Mouse (Mus musculus): ENCODE measurements around the gene Gng2. TPM values are rescaled to one million over a fixed set of nuclear protein-coding genes. Genes with fewer than 3 reads are reported as not detected.
A peak's percentile ranks its signal among the peaks of the same experiment; 100 is the strongest.

Gng2 gene
- total and polyA plus RNA-seq, 3 experiments = 3.3 to 17.2 TPM; not detected in 1

DNA sequence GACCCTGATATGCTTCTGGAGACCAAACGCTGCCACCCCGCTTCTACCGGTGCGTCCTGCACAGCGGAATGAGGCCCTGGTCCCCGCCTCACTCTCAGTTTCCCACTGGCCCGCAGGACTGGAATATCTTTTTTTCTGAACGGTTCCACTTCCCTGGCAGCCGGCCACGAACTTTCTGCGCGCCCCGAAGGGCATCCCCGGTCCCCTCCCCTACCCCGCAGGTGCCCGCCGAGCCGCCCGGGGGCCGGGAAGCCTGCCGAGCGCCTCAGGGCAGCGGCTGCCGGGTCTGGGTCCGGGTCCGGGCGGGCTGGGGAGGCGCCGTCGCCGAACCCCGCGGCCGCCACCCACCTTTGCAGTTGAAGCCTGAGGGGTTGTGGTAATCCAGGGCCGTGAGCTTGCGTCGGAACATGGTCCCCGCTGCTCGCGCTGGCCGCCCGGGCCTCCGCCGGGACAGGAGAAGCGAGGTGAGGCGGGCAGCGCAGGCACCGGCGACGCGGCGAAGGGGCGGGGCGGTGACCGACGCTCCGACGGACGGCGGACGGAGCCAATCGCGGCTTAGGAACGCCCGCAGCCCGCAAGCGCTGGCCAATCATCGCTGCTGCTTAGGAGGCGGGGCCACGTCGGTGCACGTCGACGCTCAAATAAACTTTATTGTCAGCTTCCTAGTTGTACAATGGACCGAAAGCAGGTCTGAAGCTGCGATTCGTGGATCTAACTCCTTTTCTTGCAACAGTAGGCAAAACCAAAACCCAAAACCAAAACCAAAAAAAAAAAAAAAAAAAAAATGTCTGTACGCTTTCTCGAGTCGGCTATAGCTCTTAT, 153.9 kb downstream of the Gng2 start, which contains the start of gene Rtraf:
Rtraf (minus strand) TSS at position 504 of the 822 bp plus-strand sequence.
- H3K36me3 ChIP-seq (ENCODE audit: control insufficient read depth in 1 of 2, insufficient read depth in 2 of 2, low read length in 2 of 2) = peaks cover 7 to 8% of the 10 kb centered on the region in 2 experiments
- no peaks in the 10 kb centered on the region for H3K9me3 ChIP-seq (replicated peaks; ENCODE audit: insufficient read depth, low read length)
- peak within 1 kb of the TSS; percentile 60 for H3K27ac ChIP-seq (ENCODE audit: control insufficient read depth, low read depth, low read length)
- H3K9ac ChIP-seq (ENCODE audit: control insufficient read depth, low read depth, low read length, poor library complexity, severe bottlenecking) = peak within 1 kb of the TSS; percentile 94
- H3K4me3 ChIP-seq (ENCODE audit: control insufficient read depth in 1 of 2, insufficient read depth in 1 of 2, low read depth in 2 of 2, low read length in 2 of 2) = peak within 1 kb of the TSS; percentile 99
- H3K79me2 ChIP-seq (ENCODE audit: control insufficient read depth, insufficient read depth, low read length, poor library complexity) = peaks cover 12% of the 10 kb centered on the region
- peaks cover 0 to 2% of the 10 kb centered on the region in 2 experiments; a peak in 3 of 4 replicates for H3K27me3 ChIP-seq (ENCODE audit: control insufficient read depth in 1 of 2, insufficient read depth in 2 of 2, low read length in 2 of 2)
- H3K4me1 ChIP-seq (ENCODE audit: control insufficient read depth in 1 of 2, insufficient read depth in 2 of 2, low read length in 2 of 2) = peaks cover 2 to 6% of the 10 kb centered on the region in 2 experiments; a peak in 3 of 4 replicates
- peak; percentile 96 for DNase-seq (ENCODE audit: low read depth, low spot score)
- no peak for TF ChIP-seq GABPA (IDR thresholded peaks at IDR 0.05; ENCODE audit: low read depth, low read length)
- TF ChIP-seq NELFE (IDR thresholded peaks at IDR 0.05; ENCODE audit: low read depth, low read length) = peak; percentile 80
- no peak for TF ChIP-seq CTCF (IDR thresholded peaks at IDR 0.05 in 2 of 3, conservative IDR thresholded peaks at IDR 0.05 in 1 of 3; ENCODE audit: control insufficient read depth in 1 of 3, insufficient read depth in 1 of 3, low read depth in 2 of 3, low read length in 3 of 3, poor library complexity in 1 of 3, severe bottlenecking in 1 of 3)
- TF ChIP-seq UBTF (IDR thresholded peaks at IDR 0.05; ENCODE audit: borderline replicate concordance, insufficient read depth, low read depth, low read length) = no peak
- TF ChIP-seq CHD2 (IDR thresholded peaks at IDR 0.05; ENCODE audit: low read length) = peak; percentile 59; the same call in 1 of the 2 replicates
- peak; percentile 40; the same call in 1 of the 2 replicates for TF ChIP-seq NRF1 (IDR thresholded peaks at IDR 0.05; ENCODE audit: insufficient read depth, low read depth, low read length, poor library complexity, severe bottlenecking)
- peak; percentile 22; the same call in 1 of the 2 replicates for TF ChIP-seq MAX (IDR thresholded peaks at IDR 0.05; ENCODE audit: low read length)
- 0 out of 2 replicates have a peak, but pooled peaks have one; percentile 46 for TF ChIP-seq ZMIZ1 (IDR thresholded peaks at IDR 0.05; ENCODE audit: low read depth, low read length)
- peak; percentile 84 for TF ChIP-seq TBP (IDR thresholded peaks at IDR 0.05; ENCODE audit: low read depth, low read length)
- peak; percentile 77 for TF ChIP-seq MXI1 (IDR thresholded peaks at IDR 0.05; ENCODE audit: low read depth, low read length)
- peak; percentile 80 for TF ChIP-seq ZNF384 (IDR thresholded peaks at IDR 0.05; ENCODE audit: low read depth, low read length)
- no peak for TF ChIP-seq TAL1 (IDR thresholded peaks at IDR 0.05; ENCODE audit: low read length)
- no peak for TF ChIP-seq JUND (IDR thresholded peaks at IDR 0.05; ENCODE audit: low read depth, low read length)
- TF ChIP-seq POLR2A (IDR thresholded peaks at IDR 0.05; ENCODE audit: control insufficient read depth in 1 of 2, insufficient read depth in 1 of 2, low read depth in 1 of 2, low read length in 2 of 2, poor library complexity in 1 of 2) = peak; percentile 63 to 68; a peak in 3 of 4 replicates
- no peak for TF ChIP-seq BHLHE40 (IDR thresholded peaks at IDR 0.05; ENCODE audit: borderline replicate concordance, low read depth, low read length)
- TF ChIP-seq EP300 (IDR thresholded peaks at IDR 0.05; ENCODE audit: low read depth in 1 of 2, low read length in 2 of 2) = no peak
- TF ChIP-seq MAZ (IDR thresholded peaks at IDR 0.05; ENCODE audit: low read depth, low read length) = 0 out of 2 replicates have a peak, but pooled peaks have one; percentile 20
- TF ChIP-seq TCF12 (IDR thresholded peaks at IDR 0.05; ENCODE audit: low read depth, low read length) = 0 out of 2 replicates have a peak, but pooled peaks have one; percentile 4
- TF ChIP-seq RCOR1 (IDR thresholded peaks at IDR 0.05; ENCODE audit: low read depth, low read length) = no peak
- no peak for TF ChIP-seq USF2 (IDR thresholded peaks at IDR 0.05; ENCODE audit: borderline replicate concordance in 1 of 2, insufficient read depth in 1 of 2, low read depth in 1 of 2, low read length in 2 of 2)
- TF ChIP-seq KAT2A (conservative IDR thresholded peaks at IDR 0.05; ENCODE audit: low read depth, low read length) = peak; percentile 55
- TF ChIP-seq POLR2AphosphoS2 (IDR thresholded peaks at IDR 0.05; ENCODE audit: low read length) = peak; percentile 58; the same call in 1 of the 2 replicates
- TF ChIP-seq USF1 (IDR thresholded peaks at IDR 0.05; ENCODE audit: low read depth, low read length) = no peak
- TF ChIP-seq E2F4 (IDR thresholded peaks at IDR 0.05; ENCODE audit: borderline replicate concordance, low read depth, low read length) = no peak
- peak; percentile 63; the same call in 1 of the 2 replicates for TF ChIP-seq SIN3A (IDR thresholded peaks at IDR 0.05; ENCODE audit: low read length)
- TF ChIP-seq MYB (IDR thresholded peaks at IDR 0.05; ENCODE audit: low read depth, low read length) = no peak
- no peak for TF ChIP-seq ZC3H11A (IDR thresholded peaks at IDR 0.05; ENCODE audit: low read depth, low read length)
- TF ChIP-seq ETS1 (IDR thresholded peaks at IDR 0.05; ENCODE audit: low read depth, low read length) = no peak
- peak; percentile 91 for TF ChIP-seq HCFC1 (IDR thresholded peaks at IDR 0.05; ENCODE audit: low read depth, low read length)
- peak; percentile 35; the same call in 1 of the 2 replicates for TF ChIP-seq MYC (IDR thresholded peaks at IDR 0.05; ENCODE audit: low read depth, low read length)
- TF ChIP-seq RAD21 (IDR thresholded peaks at IDR 0.05; ENCODE audit: low read depth, low read length) = no peak
- no peak for TF ChIP-seq POLR2AphosphoS5 (IDR thresholded peaks at IDR 0.05; ENCODE audit: borderline replicate concordance, low read depth, low read length)
- peak; percentile 72 for TF ChIP-seq ELF1 (IDR thresholded peaks at IDR 0.05; ENCODE audit: low read depth, low read length)
- no peak for TF ChIP-seq CHD1 (IDR thresholded peaks at IDR 0.05; ENCODE audit: low read depth, low read length)
- no peak for TF ChIP-seq ZKSCAN1 (IDR thresholded peaks at IDR 0.05; ENCODE audit: low read depth, low read length)
